Mouse (Mus musculus) megakaryocyte, adult 5-6 weeks (primary cell): Measurements from ENCODE around the gene Padi1. TPM values are rescaled to one million over a fixed set of nuclear protein-coding genes. Genes with fewer than 3 reads are reported as not detected.

ENCODE experiments used
- ATAC-seq: 2 replicates; pipeline ENCODE4 v1.8.0; 2016; ENCODE audit warnings: mild to moderate bottlenecking, inconsistent platforms; ENCODE audit not compliant: poor library complexity, severe bottlenecking
- total RNA-seq, 2 experiments: library from RNA; stranded (forward) in 1 of 2; stranded (reverse) in 1 of 2; fragments of 153-499, 151-499 nt in 1 of 2; fragments of 221-1000, 200-1000 nt in 1 of 2; gene quantifications; 2 replicates each; pipeline versions ENCODE4 v1.2.3 to v1.2.4; 2015 to 2017

The Padi1 gene
- total RNA-seq, 2 experiments from 2014 or later, result not detected

- peak; percentile 39 for ATAC-seq
Observed at GRCm38 (mm10) chr4:140788983-140789382, 56.6 kb downstream of the Padi1 start.

DNA sequence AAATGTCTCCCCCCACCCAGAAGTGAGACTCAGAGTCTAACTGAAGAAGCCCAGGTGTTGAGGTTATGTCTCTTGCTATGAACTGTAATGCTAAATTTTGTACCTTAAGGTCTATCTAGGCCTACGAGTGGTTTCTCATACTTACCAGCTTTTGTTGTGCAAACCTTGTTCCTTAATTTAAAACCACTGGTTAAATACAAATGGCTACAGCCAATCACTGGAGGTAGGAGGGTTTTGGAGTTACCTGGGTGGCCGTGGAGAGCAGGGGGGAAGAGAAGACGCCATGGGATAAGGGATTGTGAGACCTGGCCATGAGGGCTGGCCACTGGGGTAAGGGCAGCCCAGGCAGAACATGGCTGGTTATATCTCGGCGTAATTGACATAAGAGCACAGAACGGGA lies 57.3 kb downstream of the Padi1 start:
- peak; percentile 51 for ATAC-seq

DNA sequence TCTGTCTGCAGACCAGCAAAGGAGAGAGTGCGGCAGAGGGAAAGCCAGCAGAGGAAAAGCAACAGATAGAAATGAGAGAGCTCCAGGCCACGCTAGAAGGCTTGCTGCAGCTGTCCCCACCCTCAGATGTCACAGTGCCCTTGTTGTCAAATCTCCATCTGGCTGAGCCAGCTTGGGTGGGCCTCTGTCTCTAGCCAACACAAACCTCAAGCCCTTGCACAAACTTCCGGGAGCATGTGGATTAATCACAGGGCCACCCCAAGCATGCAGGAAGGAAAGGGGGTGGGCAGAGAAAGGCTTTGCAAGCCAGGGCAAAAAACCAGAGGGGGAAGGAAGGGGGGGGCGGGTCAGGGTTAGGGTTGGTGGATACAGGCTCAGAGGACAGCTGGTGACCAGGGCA lies 58.2 kb downstream of the Padi1 start:
- peak; percentile 68 for ATAC-seq

DNA sequence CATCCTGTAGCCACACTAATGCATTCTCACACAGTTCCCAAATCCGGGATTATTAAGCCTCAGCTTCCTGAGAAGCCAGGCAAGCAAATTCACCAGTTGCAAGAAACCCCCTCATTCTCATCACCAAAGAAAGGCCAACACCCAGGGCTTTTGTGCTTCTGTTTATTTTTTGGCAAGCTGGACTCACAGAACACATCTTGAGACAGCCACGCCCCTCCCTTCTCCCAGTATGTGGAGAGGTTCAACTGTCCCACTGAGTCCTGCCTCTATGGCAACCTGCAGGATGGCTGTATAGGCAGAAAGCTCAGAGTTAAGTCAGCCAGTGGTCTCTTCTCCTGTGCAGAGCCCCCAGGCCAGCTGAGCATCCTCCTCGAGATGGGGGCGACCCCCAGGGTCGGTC lies 60.4 kb downstream of the Padi1 start:
- ATAC-seq, result no peak

- ATAC-seq, result no peak
Observed at GRCm38 (mm10) chr4:140784292-140784945, 61.2 kb downstream of the Padi1 start.

DNA sequence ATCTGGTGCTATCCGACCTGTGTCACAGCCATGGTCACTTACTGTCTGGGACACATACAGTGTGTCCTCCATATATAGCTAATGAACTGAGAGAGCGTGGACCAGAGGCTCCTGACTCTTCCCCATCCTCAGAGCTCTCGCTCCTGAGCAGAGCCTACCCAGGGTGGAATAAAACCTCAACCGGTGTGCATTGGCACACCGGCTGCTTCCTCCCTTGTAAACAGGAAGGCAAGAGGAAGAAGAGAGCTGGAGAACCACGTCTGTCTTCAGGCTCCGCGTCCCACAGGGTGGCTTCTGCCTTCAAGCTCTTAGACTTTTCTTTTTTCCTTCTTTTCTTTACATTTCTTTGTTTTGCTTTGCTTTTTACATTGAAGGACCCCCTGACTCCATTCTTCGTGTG lies 62.8 kb downstream of the Padi1 start:
- ATAC-seq, result peak; percentile 36

DNA sequence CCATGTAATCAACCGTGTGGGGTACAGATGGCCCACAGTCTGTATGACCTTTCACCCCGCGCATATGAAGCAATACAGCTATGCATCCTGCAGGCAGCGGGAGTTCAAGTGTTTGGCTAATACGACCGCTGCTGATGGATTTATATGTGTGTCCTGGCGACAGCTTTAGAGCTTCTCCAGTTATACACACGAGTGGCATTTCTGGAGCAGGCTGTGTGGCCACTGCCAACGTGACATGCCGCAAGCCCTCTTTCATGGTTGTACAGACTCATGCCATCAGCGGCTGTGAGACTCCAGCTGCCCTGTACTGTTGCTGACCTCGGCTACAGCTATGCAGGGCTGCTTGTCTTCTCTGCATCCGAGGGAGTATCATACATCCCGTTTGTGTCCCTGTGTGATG lies 65.1 kb downstream of the Padi1 start:
- no peak for ATAC-seq

GRCm38 (mm10) chr4:140779803-140780397 lies 65.7 kb downstream of the Padi1 start:
- peak; percentile 19 for ATAC-seq

DNA sequence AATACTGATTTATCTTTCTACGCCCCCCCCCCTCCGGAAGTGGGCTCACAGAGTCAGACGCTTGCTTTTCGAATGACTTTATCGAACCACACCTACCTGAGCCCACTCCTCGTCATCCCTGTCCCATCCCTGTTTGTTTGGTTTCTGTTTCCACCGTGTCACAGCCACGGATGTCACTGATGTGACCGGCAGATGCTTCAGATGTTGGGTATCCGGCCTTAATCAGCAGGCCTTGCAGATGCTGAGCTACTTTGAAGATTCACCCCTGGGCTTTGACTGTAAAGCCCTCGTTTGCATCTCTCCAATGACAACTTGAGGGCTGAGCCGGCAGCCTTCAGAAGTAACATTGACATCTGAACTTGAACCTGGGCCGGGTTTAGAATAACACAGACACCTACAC lies 69.0 kb downstream of the Padi1 start:
- no peak for ATAC-seq

DNA sequence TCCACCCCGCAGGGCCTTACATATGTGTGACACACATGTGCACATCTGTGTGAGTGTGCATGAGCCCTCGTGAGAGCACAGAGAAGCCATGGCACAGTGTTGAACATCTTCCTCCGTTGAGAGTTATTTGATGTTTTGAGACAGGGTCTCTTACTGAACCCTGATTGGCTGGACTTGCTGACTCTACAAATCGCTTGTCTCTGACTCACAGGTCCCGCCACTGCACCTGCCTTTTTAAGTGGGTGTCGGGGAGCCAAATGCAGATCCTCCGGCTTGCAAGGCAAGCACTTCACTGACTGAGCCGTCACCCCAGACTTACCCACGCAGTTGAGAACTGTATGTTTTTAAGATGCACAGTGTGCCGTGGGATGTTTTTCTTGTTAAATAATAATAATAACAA lies 69.7 kb downstream of the Padi1 start:
- no peak for ATAC-seq

GRCm38 (mm10) chr4:140774893-140775292 lies 70.7 kb downstream of the Padi1 start:
- ATAC-seq, result no peak

GRCm38 (mm10) chr4:140774025-140774800 lies 71.4 kb downstream of the Padi1 start, which contains the start of gene Padi4:
Padi4 (minus strand) TSS chr4:140774236.
- peak; percentile 64 for ATAC-seq

DNA sequence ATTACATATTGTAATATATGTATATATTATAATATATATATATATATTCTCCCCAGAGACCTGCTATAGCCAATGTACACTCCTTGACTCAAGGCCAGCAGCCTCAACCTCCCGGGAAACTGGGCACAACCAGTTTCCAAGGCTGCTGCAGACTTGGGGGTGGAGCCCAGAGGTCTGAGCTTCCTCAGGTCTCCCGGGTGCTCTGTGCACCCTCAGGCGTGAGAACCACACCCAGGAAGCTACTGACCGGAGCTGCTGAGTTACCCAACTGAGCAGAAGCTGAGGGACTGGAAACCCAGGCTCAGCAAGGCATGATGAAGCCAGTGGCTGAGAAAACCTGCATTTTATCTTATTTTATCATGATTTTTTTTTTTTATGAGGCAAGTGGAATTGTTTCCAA lies 74.5 kb downstream of the Padi1 start:
- peak; percentile 74 for ATAC-seq

GRCm38 (mm10) chr4:140770433-140770832 lies 75.1 kb downstream of the Padi1 start:
- peak; percentile 23 for ATAC-seq

DNA sequence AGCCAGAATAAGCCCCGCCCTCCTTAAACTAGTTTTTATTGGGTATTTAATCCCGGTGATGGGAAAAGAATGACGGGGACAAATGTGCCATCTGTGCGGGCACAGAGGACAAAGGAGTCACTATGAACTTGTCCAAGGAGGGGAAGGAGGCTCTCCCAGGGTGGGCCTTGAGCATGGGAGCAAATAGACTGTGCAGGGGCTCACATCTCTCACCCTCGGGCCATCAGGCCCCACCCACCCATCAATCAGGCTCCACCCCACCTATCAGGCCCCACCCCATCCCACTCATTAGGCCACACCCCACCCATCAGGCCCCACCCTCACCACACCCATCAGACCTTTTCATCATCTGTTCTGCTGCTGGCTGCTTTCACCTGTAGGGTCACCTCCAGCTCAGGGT lies 76.6 kb downstream of the Padi1 start:
- ATAC-seq, result no peak

- ATAC-seq, result peak; percentile 61
Observed at GRCm38 (mm10) chr4:140765936-140766335, 79.6 kb downstream of the Padi1 start.

GRCm38 (mm10) chr4:140763158-140763557 lies 82.4 kb downstream of the Padi1 start:
- peak; percentile 83 for ATAC-seq

Other genes starting within 250 kb of the Padi1 start
- gene Arhgef10l, start 179.8 kb downstream of the Padi1 start, total RNA-seq (2015), result 22.8 and 25.3 TPM in 2 replicates
- 72.2 and 83.3 TPM in 2 replicates for gene Arhgef10l, start 179.8 kb downstream of the Padi1 start, total RNA-seq (2017)
- gene Rcc2, start 145.2 kb downstream of the Padi1 start, total RNA-seq (2015), result 30.3 and 37.4 TPM in 2 replicates
- 50.8 and 57.3 TPM in 2 replicates for gene Rcc2, start 145.2 kb downstream of the Padi1 start, total RNA-seq (2017)
- not detected in 2 replicates for gene Padi6, start 103.1 kb downstream of the Padi1 start, total RNA-seq (2015)
- not detected in 2 replicates for gene Padi6, start 103.1 kb downstream of the Padi1 start, total RNA-seq (2017)
- gene Padi4, start 71.5 kb downstream of the Padi1 start, total RNA-seq (2015), result 54.2 and 58.1 TPM in 2 replicates
- gene Padi4, start 71.5 kb downstream of the Padi1 start, total RNA-seq (2017), result 60.7 and 63.3 TPM in 2 replicates
- 0.27 and 0.51 TPM in 2 replicates for gene Padi3, start 35.1 kb downstream of the Padi1 start, total RNA-seq (2015)
- 0.26 TPM in 1 of 2 replicates, not detected in the other for gene Padi3, start 35.1 kb downstream of the Padi1 start, total RNA-seq (2017)
- 53.2 and 54.0 TPM in 2 replicates for gene Padi2, start 60.6 kb upstream of the Padi1 start, total RNA-seq (2015)
- gene Padi2, start 60.6 kb upstream of the Padi1 start, total RNA-seq (2017), result 53.5 and 56.7 TPM in 2 replicates
- 182 and 183 TPM in 2 replicates for gene Sdhb, start 115.4 kb upstream of the Padi1 start, total RNA-seq (2015)
- gene Sdhb, start 115.4 kb upstream of the Padi1 start, total RNA-seq (2017), result 110 and 120 TPM in 2 replicates
- gene Atp13a2, start 141.1 kb upstream of the Padi1 start, total RNA-seq (2015), result 25.1 and 29.7 TPM in 2 replicates
- gene Atp13a2, start 141.1 kb upstream of the Padi1 start, total RNA-seq (2017), result 37.2 and 43.5 TPM in 2 replicates
- not detected in 2 replicates for gene Mfap2, start 164.6 kb upstream of the Padi1 start, total RNA-seq (2015)
- gene Mfap2, start 164.6 kb upstream of the Padi1 start, total RNA-seq (2017), result not detected in 2 replicates
- gene Crocc, start 214.8 kb upstream of the Padi1 start, total RNA-seq (2015), result 1.9 and 2.8 TPM in 2 replicates
- 8.6 and 9.1 TPM in 2 replicates for gene Crocc, start 214.8 kb upstream of the Padi1 start, total RNA-seq (2017)
- 70.2 and 72.2 TPM in 2 replicates for gene Necap2, start 232.6 kb upstream of the Padi1 start, total RNA-seq (2015)
- gene Necap2, start 232.6 kb upstream of the Padi1 start, total RNA-seq (2017), result 126 and 133 TPM in 2 replicates
- not detected in 2 replicates for gene Spata21, start 242.6 kb upstream of the Padi1 start, total RNA-seq (2015)
- gene Spata21, start 242.6 kb upstream of the Padi1 start, total RNA-seq (2017), result not detected in 2 replicates